Mouse (Mus musculus): ENCODE data around the gene Lrfn4.
"Not testable (repeated sequence)": the region's sequence is repeated elsewhere in the genome, so short reads cannot be mapped to it uniquely, and the experiment has no call there.

Gene Lrfn4

DNA sequence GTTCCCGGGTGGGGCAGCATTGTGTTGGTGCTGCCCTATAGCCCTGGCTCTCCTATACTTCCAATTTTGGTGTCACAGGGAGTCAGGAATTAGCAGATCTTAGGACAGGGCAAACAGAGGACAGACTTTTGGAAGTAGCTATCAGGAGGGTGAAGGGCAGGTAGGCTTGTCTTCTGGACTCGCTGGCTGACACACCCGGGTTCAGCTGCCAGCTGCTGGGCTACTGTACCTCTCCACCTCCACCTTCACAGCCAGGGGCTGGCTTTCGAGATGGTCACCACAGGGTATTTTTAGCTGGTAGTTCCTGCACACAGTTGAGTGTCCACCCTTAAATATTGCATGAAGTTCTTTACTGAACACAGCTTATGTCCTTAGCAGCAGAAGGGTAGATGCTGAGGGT is 7.0 kb downstream of the Lrfn4 start:
- no peak for DNase-seq

- no peak for DNase-seq
These were observed 8.1 kb downstream of the Lrfn4 start for GRCm38 (mm10) chr19:4607406-4607805.

GRCm38 (mm10) chr19:4605654-4606053 is 9.8 kb downstream of the Lrfn4 start:
- DNase-seq = no peak

- no peak for DNase-seq
These were observed 11.4 kb downstream of the Lrfn4 start for GRCm38 (mm10) chr19:4603801-4604723.

DNA sequence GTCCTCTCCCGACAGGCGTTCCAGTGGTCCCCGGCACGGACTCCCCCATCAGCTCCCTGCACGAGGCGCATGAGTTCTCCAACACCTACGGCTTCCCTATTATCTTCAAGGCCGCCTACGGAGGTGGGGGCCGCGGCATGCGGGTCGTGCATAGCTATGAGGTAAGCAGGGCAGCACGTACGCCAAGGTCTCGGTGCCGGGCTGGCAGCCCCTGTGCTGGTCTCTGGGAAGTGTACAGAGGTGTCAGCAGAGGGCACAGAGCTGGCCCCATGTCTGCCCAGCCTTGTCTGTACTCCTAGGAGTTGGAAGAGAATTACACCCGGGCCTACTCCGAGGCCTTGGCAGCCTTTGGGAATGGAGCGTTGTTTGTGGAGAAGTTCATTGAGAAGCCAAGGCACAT is 13.0 kb downstream of the Lrfn4 start:
- DNase-seq = no peak

DNA sequence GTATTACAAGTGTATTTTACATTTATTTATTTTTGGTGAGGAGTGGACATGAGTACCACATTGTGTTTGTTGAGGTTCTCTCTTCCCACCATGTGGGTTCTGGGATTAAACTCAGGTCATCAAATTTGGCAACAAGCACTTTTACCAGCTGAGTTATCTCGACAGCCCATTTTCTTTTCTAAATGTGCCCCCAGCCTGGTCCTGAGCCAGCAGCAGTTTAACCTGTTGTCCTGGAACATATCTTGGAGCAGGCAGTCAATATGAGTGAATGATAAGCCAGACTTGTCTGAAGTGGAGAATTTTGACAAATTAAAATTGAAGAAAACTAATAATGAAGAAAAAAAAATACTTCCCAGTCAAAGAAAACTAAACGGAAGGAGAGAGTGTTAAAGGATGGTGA is 19.4 kb downstream of the Lrfn4 start:
- DNase-seq = no peak

DNA sequence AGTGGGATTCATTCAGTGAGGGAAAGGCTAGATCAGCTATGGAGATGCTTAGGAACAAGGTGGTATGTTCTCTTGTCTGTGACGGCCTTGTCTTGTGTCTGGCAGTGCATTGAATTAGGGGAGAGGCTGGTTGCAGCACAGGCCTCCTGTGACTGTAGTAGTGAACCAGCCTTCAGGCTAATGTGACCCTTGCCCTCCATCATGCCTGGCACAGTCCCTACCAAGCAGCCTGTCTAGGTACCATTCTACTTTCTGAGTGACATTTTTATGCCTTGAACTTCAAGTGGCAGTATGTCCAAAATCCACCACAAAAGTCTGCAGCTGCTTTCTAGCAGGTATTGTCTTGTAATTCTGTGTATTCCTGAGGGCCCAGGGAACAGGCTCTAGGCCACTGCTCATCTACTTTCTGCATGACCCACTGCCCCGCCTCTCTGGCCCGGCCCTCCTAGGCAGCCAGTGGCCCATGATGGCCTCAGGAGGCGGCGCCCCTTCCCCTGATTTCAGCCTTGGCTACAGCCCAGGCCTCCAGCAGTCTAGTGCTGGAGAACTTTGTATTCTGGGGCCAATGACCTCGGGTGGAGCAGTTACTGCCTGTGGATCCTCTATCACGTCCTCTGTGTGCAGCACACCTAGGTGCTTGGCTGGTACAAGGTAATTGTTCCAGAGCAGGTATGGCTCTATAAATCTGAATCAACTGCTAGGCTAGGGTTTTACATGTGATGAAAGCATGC is 21.5 kb downstream of the Lrfn4 start:
- no peak for DNase-seq

DNA sequence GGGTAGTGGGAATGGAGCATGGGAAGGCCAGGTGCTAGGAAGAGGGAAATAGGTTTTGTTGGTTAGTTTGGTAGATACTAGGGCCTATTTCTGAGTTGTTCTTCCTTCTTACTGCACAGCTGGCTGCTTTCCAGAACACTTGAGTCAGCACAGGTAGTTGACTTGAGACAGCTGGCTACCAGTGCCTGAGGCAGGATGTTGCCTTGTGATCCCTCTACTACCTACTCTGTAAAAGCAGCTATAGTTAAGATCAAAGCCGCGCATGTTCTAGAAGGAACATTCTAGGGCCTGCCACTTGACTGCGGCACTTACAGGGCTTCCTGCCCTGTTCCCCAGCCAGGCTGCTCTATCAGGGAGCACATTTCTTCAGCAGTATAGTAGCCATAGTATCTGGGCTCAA is 25.4 kb downstream of the Lrfn4 start:
- no peak for DNase-seq

GRCm38 (mm10) chr19:4589081-4589480 is 26.4 kb downstream of the Lrfn4 start:
- no peak for DNase-seq

- DNase-seq = no peak
These were observed 27.0 kb downstream of the Lrfn4 start for GRCm38 (mm10) chr19:4588430-4588829.

DNA sequence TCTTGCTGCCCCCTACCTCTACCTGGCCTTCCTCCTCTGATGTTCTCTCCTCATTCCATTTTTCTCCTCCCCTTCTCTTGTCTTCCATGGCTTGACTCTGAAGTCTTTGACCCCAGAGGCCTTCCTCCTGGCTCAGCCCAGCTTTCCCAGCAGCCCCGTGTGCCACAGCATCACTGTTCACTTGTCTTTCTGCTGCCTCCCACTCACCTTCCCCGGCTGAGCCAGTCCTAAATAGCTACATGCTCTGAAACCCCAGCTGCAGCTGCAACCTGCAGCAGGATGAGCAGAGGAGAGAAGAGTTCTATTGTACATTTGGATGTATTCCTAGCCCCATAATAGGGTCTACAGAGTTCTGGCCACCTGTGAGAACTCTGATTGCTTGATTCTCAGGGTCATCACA is 28.0 kb downstream of the Lrfn4 start:
- peak; percentile 77 for DNase-seq

GRCm38 (mm10) chr19:4586783-4587182 is 28.7 kb downstream of the Lrfn4 start:
- not testable (repeated sequence) for DNase-seq

- DNase-seq = no peak
These were observed 31.6 kb downstream of the Lrfn4 start for GRCm38 (mm10) chr19:4583856-4584255.

DNA sequence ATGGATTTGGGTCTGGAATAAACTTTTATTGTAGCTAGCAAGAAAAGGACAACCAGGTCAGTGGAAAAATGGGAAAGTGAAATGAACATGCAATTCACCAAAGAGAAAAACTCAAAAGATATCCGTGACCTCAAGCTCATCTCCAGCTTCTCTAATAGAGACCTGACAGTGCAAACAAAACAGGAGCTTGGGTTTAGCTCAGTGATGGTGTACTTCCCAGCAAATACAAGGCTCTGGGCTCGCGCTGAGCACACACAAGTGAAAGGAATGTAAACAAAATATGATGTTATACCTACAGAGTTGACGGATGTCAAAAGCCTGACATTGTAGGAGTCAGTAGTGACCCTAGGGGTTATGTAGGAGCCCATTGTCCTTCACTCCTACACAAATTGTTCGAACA is 36.2 kb downstream of the Lrfn4 start:
- no peak for DNase-seq

GRCm38 (mm10) chr19:4578799-4579198 is 36.7 kb downstream of the Lrfn4 start:
- DNase-seq = no peak

- DNase-seq = no peak
These were observed 42.2 kb downstream of the Lrfn4 start for GRCm38 (mm10) chr19:4573241-4573640.

DNA sequence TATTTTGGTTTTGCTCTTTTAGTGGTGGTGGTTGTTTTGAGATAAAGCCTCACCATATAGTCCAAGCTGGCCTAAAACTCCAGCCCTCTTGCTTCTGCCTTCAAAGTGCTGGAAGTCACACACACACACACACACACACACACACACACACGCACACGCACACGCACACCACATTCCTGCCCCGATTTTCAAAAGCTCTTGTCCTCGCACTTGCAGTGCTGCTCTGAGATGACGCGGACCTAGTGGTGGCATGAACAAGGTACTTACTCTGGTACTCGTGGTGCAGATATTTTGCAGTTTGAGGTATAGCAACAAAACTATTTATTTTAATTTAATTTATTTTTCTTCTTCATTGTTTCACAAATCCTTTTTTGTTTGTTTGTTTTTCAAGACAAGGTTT is 43.0 kb downstream of the Lrfn4 start:
- DNase-seq = no peak

DNA sequence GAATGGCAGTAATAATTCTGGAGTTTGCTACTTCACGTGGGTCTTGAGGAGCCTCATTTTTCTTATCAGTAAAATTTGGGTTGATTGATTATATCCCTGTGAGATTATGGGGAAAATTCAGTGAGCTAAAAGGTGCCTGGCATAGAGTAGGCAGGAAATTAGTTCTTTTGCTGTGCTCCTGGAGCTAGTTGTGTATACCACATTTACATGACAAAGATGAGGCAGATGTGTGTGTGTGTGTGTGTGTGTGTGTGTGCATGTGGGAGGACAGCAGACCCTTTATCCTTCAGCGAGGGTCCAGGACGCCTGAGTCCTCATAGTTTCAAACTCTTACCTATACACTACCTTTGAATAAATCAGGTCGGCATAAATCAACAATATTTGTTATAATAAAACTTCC is 43.4 kb downstream of the Lrfn4 start:
- DNase-seq = no peak

DNA sequence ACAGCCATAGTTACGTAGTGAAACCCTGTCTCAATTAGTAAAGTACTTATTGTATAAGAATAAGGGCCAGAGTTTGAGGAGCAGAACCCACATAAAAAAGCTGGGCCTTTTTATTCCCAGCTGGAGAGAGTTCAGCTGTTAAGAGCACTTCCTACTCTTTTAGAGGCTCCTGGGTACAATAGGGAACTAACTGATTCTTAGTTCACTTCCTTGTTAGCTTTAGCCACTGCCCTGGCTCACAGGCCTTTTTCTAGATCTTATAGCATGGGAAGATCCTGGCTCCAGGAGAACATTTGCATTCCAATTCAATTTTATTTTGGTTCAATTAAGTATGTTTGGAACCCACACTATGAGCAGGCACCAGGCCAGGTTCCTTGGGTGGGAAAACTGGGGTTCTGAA is 43.8 kb downstream of the Lrfn4 start:
- no peak for DNase-seq

DNA sequence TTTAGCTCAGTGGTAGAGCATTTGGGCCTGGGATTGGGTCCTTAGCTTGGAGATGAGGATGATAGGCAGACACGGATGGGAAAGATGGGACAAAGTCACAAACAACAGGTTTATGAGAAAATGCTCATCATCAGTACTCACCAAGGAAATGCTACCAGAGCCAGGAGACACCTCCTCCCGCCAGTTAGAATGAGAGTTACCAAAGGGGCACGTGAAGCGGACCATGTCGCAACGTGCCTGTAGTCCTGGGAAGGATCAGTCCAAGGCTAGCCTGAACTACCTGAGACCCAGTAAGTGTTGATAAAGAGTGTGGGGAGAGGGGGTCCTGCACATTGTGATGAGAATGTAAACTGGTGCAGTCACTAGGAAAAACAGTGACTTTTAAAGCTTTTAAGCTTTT is 44.7 kb downstream of the Lrfn4 start:
- DNase-seq = no peak

DNA sequence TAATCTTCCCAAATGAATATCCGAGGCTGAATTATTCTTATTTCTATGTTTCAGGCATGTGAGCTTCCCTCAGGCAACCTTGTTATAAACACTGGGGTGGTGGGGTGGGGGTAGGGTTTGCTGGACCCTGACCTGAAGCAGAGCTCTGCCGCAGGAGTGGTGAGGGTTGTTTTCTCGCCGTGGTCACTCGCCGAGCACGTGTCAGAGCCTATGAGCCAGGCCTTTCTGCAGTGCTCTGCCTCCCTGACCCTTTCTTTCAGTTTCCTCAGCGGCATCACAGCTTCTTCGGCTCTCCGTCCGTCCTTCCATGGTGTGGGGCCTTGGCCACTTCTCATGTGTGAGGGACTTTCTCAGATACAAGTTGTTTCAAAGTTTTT is 45.2 kb downstream of the Lrfn4 start:
- DNase-seq = no peak

GRCm38 (mm10) chr19:4569356-4570236 is 45.9 kb downstream of the Lrfn4 start:
- DNase-seq = no peak

GRCm38 (mm10) chr19:4568832-4569231 is 46.6 kb downstream of the Lrfn4 start:
- DNase-seq = no peak
